Mouse (Mus musculus) heart, adult 11 months (tissue): ENCODE data around the gene Thyn1.

ENCODE experiments used
- DNase-seq: peaks from one replicate; pipeline ENCODE4 v3.0.0; 2022

The Thyn1 gene

GRCm38 (mm10) chr9:27030763-27031100, 31.2 kb downstream of the Thyn1 start:
- no peak for DNase-seq

- DNase-seq, result no peak
Observed at GRCm38 (mm10) chr9:27043892-27044291, 44.4 kb downstream of the Thyn1 start.

GRCm38 (mm10) chr9:27049492-27049891, 50.0 kb downstream of the Thyn1 start:
- no peak for DNase-seq
